Mouse (Mus musculus) neutrophil, adult 83 days (primary cell): ENCODE results near the gene Pttg1. TPM values are rescaled to one million over a fixed set of nuclear protein-coding genes. Genes with fewer than 3 reads are reported as not detected.

Experiments used
- total RNA-seq, 2 experiments: library from RNA; stranded (reverse); gene quantifications; one replicate each; pipeline ENCODE4 v1.2.4; 2023

The Pttg1 gene
- total RNA-seq: 10 to 100 TPM; 53.8 to 60.2 TPM

GRCm38 (mm10) chr11:43425824-43426413, at the start of gene Pttg1:
Gene Pttg1, minus strand, starts transcription at chr11:43426251.

GRCm38 (mm10) chr11:43474225-43474774, 48.2 kb upstream of the Pttg1 start, which contains the start of gene C1qtnf2:
Gene C1qtnf2, plus strand, starts transcription at chr11:43474276.

DNA sequence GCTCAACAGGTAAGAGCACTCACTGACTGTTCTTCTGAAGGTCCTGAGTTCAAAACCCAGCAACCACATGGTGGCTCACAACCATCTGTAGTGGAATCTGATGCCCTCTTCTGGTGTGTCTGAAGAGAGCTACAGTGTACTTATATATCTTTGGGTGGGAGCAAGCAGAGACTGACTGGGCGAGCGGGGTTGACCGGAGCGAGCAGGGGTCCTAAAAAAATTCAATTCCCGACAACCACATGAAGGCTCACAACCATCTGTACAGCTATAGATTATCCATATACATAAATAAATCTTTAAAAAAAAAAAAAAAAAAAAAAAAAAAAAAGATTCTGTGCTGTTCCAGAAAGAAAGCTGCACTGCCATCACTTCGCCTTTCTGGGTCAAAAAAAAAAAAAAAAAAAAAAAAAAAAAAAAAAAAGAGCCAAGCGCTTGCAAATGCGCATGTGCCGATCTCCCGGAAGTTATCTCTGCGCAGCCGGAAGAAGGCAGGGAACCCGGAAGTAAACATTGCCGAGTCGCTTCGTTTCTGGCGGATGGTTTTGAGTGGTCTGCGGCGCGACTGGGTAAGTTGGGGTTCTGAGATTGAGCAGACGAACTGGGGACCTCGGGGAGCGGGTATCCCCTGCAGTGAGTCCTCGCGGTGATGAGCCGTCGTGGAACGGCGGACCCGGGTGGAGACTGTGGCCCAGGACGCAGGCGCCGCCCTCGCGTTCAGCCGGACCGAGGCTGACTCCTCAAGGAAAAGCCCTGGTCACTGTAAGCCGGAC, 7.4 kb upstream of the Pttg1 start, which contains the start of gene Slu7:
Gene Slu7 (plus strand): TSS at position 491 of the 770 bp plus-strand sequence.

Other genes starting within 250 kb of the Pttg1 start
- gene Slu7, start 7.5 kb upstream of the Pttg1 start, total RNA-seq: 10 to 100 TPM; 48.0 to 51.6 TPM
- not detected for gene C1qtnf2, start 48.0 kb upstream of the Pttg1 start, total RNA-seq
- not detected for gene Ccnjl, start 102.5 kb upstream of the Pttg1 start, total RNA-seq
- gene 4933415A04Rik, start 160.8 kb upstream of the Pttg1 start, total RNA-seq: not detected
- gene Fabp6, start 175.3 kb upstream of the Pttg1 start, total RNA-seq: not detected